Mouse (Mus musculus): ENCODE data around the gene Pde4c. TPM values are rescaled to one million over a fixed set of nuclear protein-coding genes. Genes with fewer than 3 reads are reported as not detected.

Pde4c gene
- total and polyA plus RNA-seq, 2 experiments from 2014 or later: 0.26 to 0.31 TPM

- TF ChIP-seq CTCF (IDR thresholded peaks at IDR 0.05; ENCODE audit: low read depth): no peak
- WGBS: 60% methylated on average over 7 of the region's 7 CpGs
- peak; percentile 66 for DNase-seq (ENCODE audit: low spot score)
Measured at GRCm38 (mm10) chr8:70758308-70758615, 34.7 kb downstream of the Pde4c start.

GRCm38 (mm10) chr8:70758616-70759561, 35.4 kb downstream of the Pde4c start:
- Histone ChIP-seq H3K36me3 (ENCODE audit: insufficient read depth, low read length) (peaks cover 20% of the 10 kb centered on the region), H3K27me3 (ENCODE audit: insufficient read depth, low read length) (no peaks in the 10 kb centered on the region), H3K4me3 (ENCODE audit: low read length) (no peak overlapping the region), H3K9me3 (ENCODE audit: low read length) (no peaks in the 10 kb centered on the region), H3K9ac (replicated peaks; ENCODE audit: low read length) (no peak overlapping the region), H3K4me2 (ENCODE audit: low read depth, low read length) (peak overlapping the region; percentile 90; the same call in 1 of the 2 replicates), H3K4me1 (ENCODE audit: insufficient read depth, low read length) (peaks cover 18% of the 10 kb centered on the region), H3K27ac (peak overlapping the region; percentile 62; the same call in 1 of the 2 replicates)
- WGBS: 56% methylated on average over 19 of the region's 19 CpGs
- ATAC-seq (no peak), DNase-seq (ENCODE audit: low spot score) (peak; percentile 67)
- no peak for TF ChIP-seq CTCF (IDR thresholded peaks at IDR 0.05; ENCODE audit: low read depth)

More at GRCm38 (mm10) chr8:70758308-70758615, 34.7 kb downstream of the Pde4c start:
- Histone ChIP-seq H3K9ac (replicated peaks; ENCODE audit: low read length) (no peak overlapping the region), H3K27me3 (ENCODE audit: insufficient read depth, low read length) (no peaks in the 10 kb centered on the region), H3K27ac (peak overlapping the region; percentile 49; the same call in 1 of the 2 replicates), H3K4me3 (ENCODE audit: low read length) (no peak overlapping the region), H3K4me2 (ENCODE audit: low read depth, low read length) (no peak overlapping the region), H3K9me3 (ENCODE audit: low read length) (no peaks in the 10 kb centered on the region), H3K36me3 (ENCODE audit: insufficient read depth, low read length) (peaks cover 20% of the 10 kb centered on the region), H3K4me1 (ENCODE audit: insufficient read depth, low read length) (peaks cover 18% of the 10 kb centered on the region)
- no peak for ATAC-seq

- DNase-seq (ENCODE audit: low spot score) (peak; percentile 25), ATAC-seq (no peak)
- Histone ChIP-seq H3K4me2 (ENCODE audit: low read depth, low read length) (peak overlapping the region; percentile 90), H3K36me3 (ENCODE audit: insufficient read depth, low read length) (peaks cover 20% of the 10 kb centered on the region), H3K4me3 (ENCODE audit: low read length) (peak overlapping the region; percentile 60), H3K4me1 (ENCODE audit: insufficient read depth, low read length) (peaks cover 18% of the 10 kb centered on the region), H3K27ac (peak overlapping the region; percentile 62; the same call in 1 of the 2 replicates), H3K9me3 (ENCODE audit: low read length) (no peaks in the 10 kb centered on the region), H3K27me3 (ENCODE audit: insufficient read depth, low read length) (no peaks in the 10 kb centered on the region), H3K9ac (replicated peaks; ENCODE audit: low read length) (peak overlapping the region; percentile 64)
- no peak for TF ChIP-seq CTCF (IDR thresholded peaks at IDR 0.05; ENCODE audit: low read depth)
- WGBS: under 1% methylated on average over 22 of the region's 22 CpGs
Measured at GRCm38 (mm10) chr8:70760350-70760749, 36.8 kb downstream of the Pde4c start.

GRCm38 (mm10) chr8:70760775-70761406, 37.4 kb downstream of the Pde4c start, which contains the start of gene Mpv17l2:
Mpv17l2 (minus strand) TSS chr8:70760946.
- Histone ChIP-seq H3K9ac (replicated peaks; ENCODE audit: low read length) (peak within 1 kb of the TSS; percentile 64), H3K4me2 (ENCODE audit: low read depth, low read length) (peak within 1 kb of the TSS; percentile 90), H3K27ac (peak within 1 kb of the TSS; percentile 62; the same call in 1 of the 2 replicates), H3K27me3 (ENCODE audit: insufficient read depth, low read length) (no peaks in the 10 kb centered on the region), H3K36me3 (ENCODE audit: insufficient read depth, low read length) (peaks cover 20% of the 10 kb centered on the region), H3K4me1 (ENCODE audit: insufficient read depth, low read length) (peaks cover 14% of the 10 kb centered on the region), H3K9me3 (ENCODE audit: low read length) (no peaks in the 10 kb centered on the region), H3K4me3 (ENCODE audit: low read length) (peak within 1 kb of the TSS; percentile 60)
- no peak for TF ChIP-seq CTCF (IDR thresholded peaks at IDR 0.05; ENCODE audit: low read depth)
- DNase-seq (ENCODE audit: low spot score) (peak; percentile 99), ATAC-seq (peak; percentile 95)
- WGBS: under 1% methylated on average over 55 of the region's 55 CpGs

GRCm38 (mm10) chr8:70762118-70762517, 38.6 kb downstream of the Pde4c start:
- Histone ChIP-seq H3K9ac (replicated peaks; ENCODE audit: low read length) (no peak overlapping the region), H3K4me2 (ENCODE audit: low read depth, low read length) (no peak overlapping the region), H3K4me1 (ENCODE audit: insufficient read depth, low read length) (peaks cover 18% of the 10 kb centered on the region), H3K4me3 (ENCODE audit: low read length) (no peak overlapping the region), H3K27me3 (ENCODE audit: insufficient read depth, low read length) (no peaks in the 10 kb centered on the region), H3K9me3 (ENCODE audit: low read length) (no peaks in the 10 kb centered on the region), H3K27ac (no peak overlapping the region), H3K36me3 (ENCODE audit: insufficient read depth, low read length) (peaks cover 8% of the 10 kb centered on the region)
- ATAC-seq (no peak), DNase-seq (ENCODE audit: low spot score) (no peak)
- no peak for TF ChIP-seq CTCF (IDR thresholded peaks at IDR 0.05; ENCODE audit: low read depth)
- 88% methylated on average over 1 of the region's 1 CpGs for WGBS

GRCm38 (mm10) chr8:70763354-70763753, 39.8 kb downstream of the Pde4c start:
- TF ChIP-seq CTCF (IDR thresholded peaks at IDR 0.05; ENCODE audit: low read depth): peak; percentile 83
- H3K9me3 ChIP-seq (ENCODE audit: low read length): no peaks in the 10 kb centered on the region
- no peak overlapping the region for H3K4me2 ChIP-seq (ENCODE audit: low read depth, low read length)
- no peak overlapping the region for H3K4me3 ChIP-seq (ENCODE audit: low read length)
- H3K27ac ChIP-seq: no peak overlapping the region
- ATAC-seq: no peak
- peaks cover 4% of the 10 kb centered on the region; the same call in 1 of the 2 replicates for H3K36me3 ChIP-seq (ENCODE audit: insufficient read depth, low read length)
- H3K9ac ChIP-seq (replicated peaks; ENCODE audit: low read length): no peak overlapping the region
- no peaks in the 10 kb centered on the region for H3K27me3 ChIP-seq (ENCODE audit: insufficient read depth, low read length)
- H3K4me1 ChIP-seq (ENCODE audit: insufficient read depth, low read length): peaks cover 18% of the 10 kb centered on the region
- DNase-seq (ENCODE audit: low spot score): peak; percentile 48
- WGBS: 2% methylated on average over 3 of the region's 3 CpGs
